Mouse (Mus musculus) myocyte (in vitro differentiated cells): ENCODE results near the gene Mprip.

ENCODE experiments used
- CEBPB ChIP-seq: IDR thresholded peaks from 2 replicates; pipeline ENCODE4 v1.6.1; 2011; ENCODE audit warnings: mild to moderate bottlenecking, moderate library complexity; ENCODE audit not compliant: poor library complexity, insufficient read depth, severe bottlenecking
- E2F4 ChIP-seq: IDR thresholded peaks from one replicate; pipeline ENCODE4 v1.6.1; 2011; ENCODE audit warnings: mild to moderate bottlenecking, control low read depth, moderate library complexity; ENCODE audit not compliant: insufficient read depth
- MAX ChIP-seq: IDR thresholded peaks from one replicate; pipeline ENCODE4 v1.6.1; 2011; ENCODE audit warnings: low read depth, mild to moderate bottlenecking, control low read depth
- MYOD1 ChIP-seq, 3 experiments: IDR thresholded peaks; one replicate each; pipeline ENCODE4 v1.6.1; 2011; ENCODE audit warnings: control low read depth in 2 of 3, low read depth in 2 of 3, mild to moderate bottlenecking in 2 of 3, moderate library complexity in 1 of 3; ENCODE audit not compliant: insufficient read length in 2 of 3, control insufficient read depth in 1 of 3
- MYOG ChIP-seq, 3 experiments: IDR thresholded peaks; one replicate each; pipeline ENCODE4 v1.6.1; 2011; ENCODE audit warnings: control low read depth in 2 of 3, low read depth in 2 of 3, mild to moderate bottlenecking in 2 of 3; ENCODE audit not compliant: insufficient read length in 2 of 3, control insufficient read depth in 1 of 3, insufficient read depth in 1 of 3
- POLR2A ChIP-seq: IDR thresholded peaks from one replicate; pipeline ENCODE4 v1.6.1; 2011; ENCODE audit warnings: low read depth, mild to moderate bottlenecking, control low read depth, moderate library complexity; ENCODE audit not compliant: insufficient read length
- POLR2AphosphoS2 ChIP-seq: IDR thresholded peaks from one replicate; pipeline ENCODE4 v1.6.1; 2011; ENCODE audit warnings: low read depth, control low read depth; ENCODE audit not compliant: insufficient read length
- REST ChIP-seq: IDR thresholded peaks from one replicate; pipeline ENCODE4 v1.6.1; 2011; ENCODE audit warnings: mild to moderate bottlenecking, control low read depth, moderate library complexity; ENCODE audit not compliant: insufficient read depth, insufficient read length
- TCF12 ChIP-seq: IDR thresholded peaks from one replicate; pipeline ENCODE4 v1.6.1; 2011; ENCODE audit warnings: mild to moderate bottlenecking, control low read depth; ENCODE audit not compliant: poor library complexity, insufficient read depth, severe bottlenecking
- TCF3 ChIP-seq: IDR thresholded peaks from one replicate; pipeline ENCODE4 v1.6.1; 2011; ENCODE audit warnings: low read depth, control low read depth; ENCODE audit not compliant: insufficient read length
- USF1 ChIP-seq: IDR thresholded peaks from one replicate; pipeline ENCODE4 v1.6.1; 2011; ENCODE audit warnings: low read depth, mild to moderate bottlenecking, control low read depth, moderate library complexity

DNA sequence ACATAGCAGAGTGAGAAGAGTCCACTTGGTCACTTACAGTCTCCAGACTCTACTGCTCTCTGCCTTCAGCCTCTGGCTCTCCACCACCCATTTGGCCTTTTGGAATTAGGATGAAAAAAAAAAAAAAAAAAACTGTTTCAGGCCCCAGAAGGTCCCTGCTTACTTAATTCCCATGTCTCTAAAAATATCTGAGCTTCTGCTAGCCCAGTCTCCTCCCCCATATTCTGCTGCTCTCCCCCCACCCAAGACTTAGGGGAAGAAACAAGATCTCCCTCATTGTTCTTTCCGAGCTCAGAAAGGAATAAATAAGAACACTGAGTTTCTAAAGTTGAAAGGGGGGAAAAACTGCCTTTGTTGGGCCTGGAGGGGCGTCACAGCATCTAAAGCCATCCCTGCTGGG is 46.4 kb downstream of the Mprip start:
- no peak for TF ChIP-seq POLR2A
- no peak for TF ChIP-seq CEBPB
- no peak for TF ChIP-seq MAX
- TF ChIP-seq POLR2AphosphoS2, result no peak
- no peak for TF ChIP-seq MYOD1 (IDR thresholded peaks at IDR 0.05; ENCODE audit: control insufficient read depth in 1 of 3, insufficient read length in 2 of 3, low read depth in 2 of 3)
- no peak for TF ChIP-seq TCF12
- no peak for TF ChIP-seq USF1
- no peak for TF ChIP-seq MYOG (IDR thresholded peaks at IDR 0.05; ENCODE audit: control insufficient read depth in 1 of 3, insufficient read depth in 1 of 3, insufficient read length in 2 of 3, low read depth in 2 of 3)
- no peak for TF ChIP-seq REST
- no peak for TF ChIP-seq E2F4
- TF ChIP-seq TCF3, result no peak
